Mouse (Mus musculus): ENCODE results near the gene Clnk.

GRCm38 (mm10) chr5:38886623-38887275, 10.1 kb upstream of the Clnk start:
- TF ChIP-seq TAL1 (IDR thresholded peaks at IDR 0.05; ENCODE audit: low read length) (no peak), CTCF (IDR thresholded peaks at IDR 0.05 in 2 of 3, conservative IDR thresholded peaks at IDR 0.05 in 1 of 3; ENCODE audit: control insufficient read depth in 1 of 3, insufficient read depth in 1 of 3, low read depth in 2 of 3, low read length in 3 of 3, poor library complexity in 1 of 3, severe bottlenecking in 1 of 3) (no peak), USF1 (IDR thresholded peaks at IDR 0.05; ENCODE audit: low read depth, low read length) (no peak), POLR2A (IDR thresholded peaks at IDR 0.05; ENCODE audit: control insufficient read depth in 1 of 2, insufficient read depth in 1 of 2, low read depth in 1 of 2, low read length in 2 of 2, poor library complexity in 1 of 2) (no peak), MAFK (IDR thresholded peaks at IDR 0.05; ENCODE audit: borderline replicate concordance, low read depth, low read length) (no peak), USF2 (IDR thresholded peaks at IDR 0.05; ENCODE audit: borderline replicate concordance in 1 of 2, insufficient read depth in 1 of 2, low read depth in 1 of 2, low read length in 2 of 2) (no peak), EP300 (IDR thresholded peaks at IDR 0.05; ENCODE audit: low read depth in 1 of 2, low read length in 2 of 2) (no peak), MXI1 (IDR thresholded peaks at IDR 0.05; ENCODE audit: low read depth, low read length) (no peak)

Measured in MEL (cell line).